Mouse (Mus musculus) heart, embryonic 15.5 days (tissue): Measurements from ENCODE around the gene Btn1a1. TPM values are rescaled to one million over a fixed set of nuclear protein-coding genes. Genes with fewer than 3 reads are reported as not detected.
A peak's percentile ranks its signal among the peaks of the same experiment; 100 is the strongest.

Experiments
- ATAC-seq: fragments of 200-750 bp; cut with Nextera tagmentation; replicated peaks from 2 replicates; pipeline ENCODE4 v1.8.0; 2017; ENCODE audit warnings: low read depth, moderate TSS enrichment; ENCODE audit not compliant: insufficient number of reproducible peaks, insufficient read depth, low FRiP score
- H3K27ac ChIP-seq: fragments of 300-500 bp; sonication (generic); 2 replicates; pipeline ENCODE4 v1.5.1; 2015; ENCODE audit warnings: mild to moderate bottlenecking, inconsistent platforms
- H3K27me3 ChIP-seq: fragments of 300-500 bp; sonication (generic); 2 replicates; pipeline ENCODE4 v1.6.1; 2015; ENCODE audit warnings: inconsistent platforms
- H3K36me3 ChIP-seq: fragments of 300-500 bp; sonication (generic); 2 replicates; pipeline ENCODE4 v1.6.1; 2015; ENCODE audit warnings: mild to moderate bottlenecking, inconsistent platforms
- H3K4me1 ChIP-seq: fragments of 300-500 bp; sonication (generic); replicated peaks from 2 replicates; pipeline ENCODE4 v1.6.1; 2015; ENCODE audit warnings: inconsistent platforms
- H3K4me2 ChIP-seq: fragments of 300-500 bp; sonication (generic); 2 replicates; pipeline ENCODE4 v1.6.1; 2015; ENCODE audit warnings: inconsistent platforms, mild to moderate bottlenecking, moderate library complexity
- H3K4me3 ChIP-seq: fragments of 300-500 bp; sonication (generic); 2 replicates; pipeline ENCODE4 v1.5.1; 2015; ENCODE audit warnings: mild to moderate bottlenecking, inconsistent platforms
- H3K9ac ChIP-seq: fragments of 300-500 bp; sonication (generic); 2 replicates; pipeline ENCODE4 v1.6.1; 2015; ENCODE audit warnings: mild to moderate bottlenecking, inconsistent platforms
- H3K9me3 ChIP-seq: fragments of 300-500 bp; sonication (generic); replicated peaks from 2 replicates; pipeline ENCODE4 v1.6.1; 2016; ENCODE audit warnings: inconsistent platforms
- WGBS: fragments of 180-500 bp; shearing (Covaris S2); methylation state at CpG from one replicate; pipeline ENCODE4 v1.1.7; 2015; ENCODE audit warnings: mixed read lengths; 5-methylcytosine and 5-hydroxymethylcytosine counted together
- polyA plus RNA-seq: library from polyadenylated mRNA; unstranded; fragments of >200 nt; fragmentation: Nextera tagmentation; extraction: Ambion mirVana; gene quantifications from 2 replicates; pipeline ENCODE4 v1.2.1, GENCODE M21; 2015

Gene Btn1a1
- polyA plus RNA-seq, 1 experiment from 2014 or later: 1.4 TPM

GRCm38 (mm10) chr13:23412211-23412629 is 53.5 kb downstream of the Btn1a1 start:
- Histone ChIP-seq H3K4me3 (peak overlapping the region; percentile 43), H3K4me2 (peak overlapping the region; percentile 71)
- under 1% methylated on average over 20 of the region's 20 CpGs for WGBS

DNA sequence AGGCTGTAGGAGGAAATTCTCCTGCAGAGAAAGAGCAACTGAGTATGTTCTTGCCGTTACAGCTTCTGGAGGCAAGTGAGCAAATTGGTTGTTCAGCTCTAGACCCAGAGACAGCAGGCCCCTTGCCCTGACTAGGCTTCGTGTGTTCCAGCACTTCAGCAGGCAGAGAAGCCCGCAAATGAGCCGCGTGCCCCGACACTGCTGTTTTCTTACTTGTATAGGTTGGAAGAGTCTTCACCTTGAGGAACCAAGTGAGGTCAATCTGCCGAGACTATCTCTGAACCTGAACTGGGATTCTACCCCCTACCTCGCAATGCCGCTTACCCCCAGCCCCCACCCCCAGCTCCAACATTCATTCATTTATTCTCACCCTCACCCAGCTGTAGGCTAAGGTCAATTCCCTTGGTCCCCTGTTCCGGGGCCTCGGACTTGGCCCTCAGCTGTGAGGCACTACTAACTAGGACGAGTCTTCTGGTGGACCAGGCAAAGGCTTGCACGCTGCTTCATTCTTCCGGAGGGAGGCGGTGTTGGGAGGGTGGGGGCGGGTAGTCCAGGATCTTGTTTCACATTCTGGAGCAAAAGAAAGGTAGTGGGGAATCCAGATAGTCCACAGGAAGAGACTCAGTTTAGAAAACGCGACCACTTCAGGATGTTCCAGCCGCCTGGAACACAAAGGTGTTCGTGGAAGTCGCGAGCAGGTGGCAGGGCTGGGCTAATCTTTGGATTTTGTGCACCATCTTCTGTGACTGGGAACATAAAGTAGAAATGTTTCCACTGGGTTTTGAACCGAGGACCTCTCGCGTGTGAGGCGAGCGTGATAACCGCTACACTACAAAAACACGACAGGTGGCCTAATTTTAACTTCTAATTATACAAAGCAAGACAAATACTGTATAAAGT is 54.1 kb downstream of the Btn1a1 start:
- no peaks in the 10 kb centered on the region for H3K9me3 ChIP-seq
- WGBS: 7% methylated on average over 29 of the region's 29 CpGs
- peak overlapping the region; percentile 43 for H3K4me3 ChIP-seq
- no peak for ATAC-seq
- peaks cover 12% of the 10 kb centered on the region for H3K4me1 ChIP-seq
- H3K27me3 ChIP-seq: peaks cover 9% of the 10 kb centered on the region
- peak overlapping the region; percentile 71 for H3K4me2 ChIP-seq
- H3K27ac ChIP-seq: no peak overlapping the region
- no peak overlapping the region for H3K9ac ChIP-seq
- no peaks in the 10 kb centered on the region; the same call in 1 of the 2 replicates for H3K36me3 ChIP-seq

More at GRCm38 (mm10) chr13:23412211-23412629, 53.5 kb downstream of the Btn1a1 start:
- Histone ChIP-seq H3K27me3 (peaks cover 9% of the 10 kb centered on the region; the same call in 1 of the 2 replicates), H3K9me3 (no peaks in the 10 kb centered on the region), H3K9ac (peak overlapping the region; percentile 27; the same call in 1 of the 2 replicates), H3K36me3 (no peaks in the 10 kb centered on the region; the same call in 1 of the 2 replicates), H3K4me1 (peaks cover 12% of the 10 kb centered on the region), H3K27ac (no peak overlapping the region)
- ATAC-seq: no peak

- Histone ChIP-seq H3K36me3 (no peaks in the 10 kb centered on the region), H3K9me3 (no peaks in the 10 kb centered on the region), H3K4me1 (peaks cover 12% of the 10 kb centered on the region), H3K27me3 (peaks cover 9% of the 10 kb centered on the region), H3K4me2 (no peak overlapping the region), H3K27ac (no peak overlapping the region), H3K4me3 (no peak overlapping the region), H3K9ac (no peak overlapping the region)
- 74% methylated on average over 9 of the region's 9 CpGs for WGBS
- ATAC-seq: no peak
Observed at GRCm38 (mm10) chr13:23410632-23411031, 55.1 kb downstream of the Btn1a1 start.

Other genes with a start within 250 kb of the Btn1a1 start
- gene Vmn1r222, start 230.0 kb downstream of the Btn1a1 start, polyA plus RNA-seq: not detected in 2 replicates
- gene Vmn1r223, start 218.8 kb downstream of the Btn1a1 start, polyA plus RNA-seq: not detected in 2 replicates
- 33.4 and 39.1 TPM in 2 replicates for gene Zfp322a, start 96.7 kb downstream of the Btn1a1 start, polyA plus RNA-seq
- gene Abt1, start 42.0 kb downstream of the Btn1a1 start, polyA plus RNA-seq: 8.1 and 8.2 TPM in 2 replicates
- 0.31 and 0.41 TPM in 2 replicates for gene Btn2a2, start 23.0 kb upstream of the Btn1a1 start, polyA plus RNA-seq
- gene Hist1h4h, start 65.1 kb upstream of the Btn1a1 start, polyA plus RNA-seq: 5.4 and 5.7 TPM in 2 replicates
- gene Hist1h2af, start 68.0 kb upstream of the Btn1a1 start, polyA plus RNA-seq: 2.2 and 2.6 TPM in 2 replicates
- gene Hist1h3g, start 69.5 kb upstream of the Btn1a1 start, polyA plus RNA-seq: 1.6 and 3.1 TPM in 2 replicates
- gene Hist1h2bh, start 77.5 kb upstream of the Btn1a1 start, polyA plus RNA-seq: 0.61 and 0.74 TPM in 2 replicates
- gene Hist1h3f, start 78.2 kb upstream of the Btn1a1 start, polyA plus RNA-seq: 0.16 and 0.25 TPM in 2 replicates
- gene Hist1h4f, start 85.7 kb upstream of the Btn1a1 start, polyA plus RNA-seq: 0.62 and 0.66 TPM in 2 replicates
- 0.18 and 0.23 TPM in 2 replicates for gene Hist1h1d, start 87.4 kb upstream of the Btn1a1 start, polyA plus RNA-seq
- gene Hist1h3e, start 96.5 kb upstream of the Btn1a1 start, polyA plus RNA-seq: 1.7 and 2.4 TPM in 2 replicates
- 33.7 and 35.5 TPM in 2 replicates for gene Hist1h2ae, start 105.3 kb upstream of the Btn1a1 start, polyA plus RNA-seq
- gene Hist1h2bg, start 105.5 kb upstream of the Btn1a1 start, polyA plus RNA-seq: 4.3 and 4.6 TPM in 2 replicates
- 0.97 and 1.5 TPM in 2 replicates for gene Hist1h2bf, start 108.3 kb upstream of the Btn1a1 start, polyA plus RNA-seq
- 1.2 and 1.6 TPM in 2 replicates for gene Hist1h2ad, start 108.5 kb upstream of the Btn1a1 start, polyA plus RNA-seq
- gene Hist1h3d, start 109.9 kb upstream of the Btn1a1 start, polyA plus RNA-seq: 2.0 and 2.2 TPM in 2 replicates
- gene Hist1h4d, start 115.7 kb upstream of the Btn1a1 start, polyA plus RNA-seq: 48.2 and 53.2 TPM in 2 replicates
- gene Hist1h2be, start 155.2 kb upstream of the Btn1a1 start, polyA plus RNA-seq: 1.7 and 1.9 TPM in 2 replicates
- 9.6 and 10.8 TPM in 2 replicates for gene Hist1h1e, start 156.7 kb upstream of the Btn1a1 start, polyA plus RNA-seq
- gene Hist1h2ac, start 218.0 kb upstream of the Btn1a1 start, polyA plus RNA-seq: 0.50 and 0.74 TPM in 2 replicates
- gene Hist1h2bc, start 218.3 kb upstream of the Btn1a1 start, polyA plus RNA-seq: 51.8 and 52.1 TPM in 2 replicates
- gene Hist1h1t, start 229.9 kb upstream of the Btn1a1 start, polyA plus RNA-seq: 0.14 TPM in 1 of 2 replicates, not detected in the other
- gene Hist1h4c, start 232.6 kb upstream of the Btn1a1 start, polyA plus RNA-seq: 2.4 and 2.7 TPM in 2 replicates
- gene Hfe, start 245.0 kb upstream of the Btn1a1 start, polyA plus RNA-seq: 10.3 and 13.6 TPM in 2 replicates